In the genomic region with DNA sequence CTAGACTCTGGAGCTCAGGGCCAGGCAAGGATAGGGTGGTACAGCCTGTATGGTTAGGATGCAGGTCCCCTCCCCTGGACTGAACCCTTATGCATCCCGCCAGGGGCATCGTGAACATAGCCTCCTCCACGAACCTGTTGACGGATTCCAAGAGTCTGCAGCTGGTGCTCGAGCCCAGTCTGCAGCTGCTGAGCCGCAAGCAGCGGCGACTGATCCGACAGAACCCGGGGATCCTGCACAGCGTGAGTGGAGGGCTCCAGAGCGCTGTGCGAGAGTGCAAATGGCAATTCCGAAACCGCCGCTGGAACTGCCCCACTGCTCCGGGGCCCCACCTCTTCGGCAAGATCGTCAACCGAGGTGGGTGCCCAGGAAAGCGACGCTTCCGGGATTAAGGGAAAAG, we compare ENCODE assay signal across 10 mouse cellular contexts. TPM values are rescaled to one million over a fixed set of nuclear protein-coding genes. Genes with fewer than 3 reads are reported as not detected.
DNase-seq lines count a peak whose midpoint lies in the region; ATAC-seq and TF ChIP-seq lines count a peak whose summit lies in the region.
"Had no signal": no experiment of that assay in that cellular context is flagged by ENCODE, and none has a peak within 500 bp of the region (broad histone marks: within the 10 kb centered on the region; RNA-seq: fewer than 3 reads in every experiment).

No protein-coding gene starts in this region.

- H3ac ChIP-seq in C2C12 (ENCODE audit: control insufficient read depth, insufficient read length, low read depth), result peak overlapping the region; percentile 6

- H3K4me1 ChIP-seq in heart, embryonic 11.5 days (ENCODE audit: control insufficient read depth, insufficient read depth, low read length), result peaks cover 11% of the 10 kb centered on the region
- peaks cover 3% of the 10 kb centered on the region; the same call in 1 of the 2 replicates for H3K4me1 ChIP-seq in embryonic fibroblast, embryonic 13.5 days (ENCODE audit: control insufficient read depth, insufficient read depth, low read length)
- H3K4me1 ChIP-seq in midbrain, embryonic 10.5 days, result peaks cover 63% of the 10 kb centered on the region

- peaks cover 91% of the 10 kb centered on the region for H3K27me3 ChIP-seq in heart, embryonic 11.5 days (ENCODE audit: control insufficient read depth, insufficient read depth, low read length)
- H3K27me3 ChIP-seq in C2C12 (ENCODE audit: control insufficient read depth, insufficient read depth, insufficient read length), result peaks cover 48% of the 10 kb centered on the region
- H3K27me3 ChIP-seq in midbrain, embryonic 10.5 days (ENCODE audit: low read depth, poor library complexity, severe bottlenecking), result peaks cover 99% of the 10 kb centered on the region

- H3K4me3 ChIP-seq in heart, embryonic 11.5 days (ENCODE audit: low read depth, low read length), result peak overlapping the region; percentile 31
- no peak overlapping the region for H3K4me3 ChIP-seq in C2C12 (ENCODE audit: insufficient read depth, poor library complexity, severe bottlenecking)
- peak overlapping the region; percentile 8; the same call in 1 of the 2 replicates for H3K4me3 ChIP-seq in embryonic fibroblast, embryonic 13.5 days (ENCODE audit: insufficient read depth, low read length)
- H3K4me3 ChIP-seq in midbrain, embryonic 10.5 days, result peak overlapping the region; percentile 47

- no peak for TF ChIP-seq POLR2A in embryonic fibroblast, embryonic 13.5 days (IDR thresholded peaks at IDR 0.05; ENCODE audit: low read depth, low read length)

- TF ChIP-seq CTCF in C2C12 (IDR thresholded peaks at IDR 0.05; ENCODE audit: control insufficient read depth, insufficient read depth, insufficient read length), result no peak
- TF ChIP-seq CTCF in embryonic fibroblast, embryonic 13.5 days (IDR thresholded peaks at IDR 0.05; ENCODE audit: borderline replicate concordance, insufficient read depth, low read length), result no peak

- H3K27ac ChIP-seq in heart, embryonic 11.5 days (ENCODE audit: low read depth, low read length), result no peak overlapping the region
- H3K27ac ChIP-seq in embryonic fibroblast, embryonic 13.5 days (ENCODE audit: insufficient read depth, low read length), result no peak overlapping the region
- peak overlapping the region; percentile 77 for H3K27ac ChIP-seq in midbrain, embryonic 10.5 days (replicated peaks)

- DNase-seq in heart, adult 8-10 months (ENCODE audit: low spot score), result no peak
- no peak for DNase-seq in midbrain, embryonic 10.5 days (ENCODE audit: low spot score)
- no peak for DNase-seq in frontal cortex, adult 2 months (ENCODE audit: extremely low spot score in 1 of 2, low spot score in 1 of 2)
- no peak for DNase-seq in thymus, postnatal 10 days (ENCODE audit: low spot score in 2 of 2)

- no peaks in the 10 kb centered on the region for H3K79me2 ChIP-seq in C2C12 (ENCODE audit: control insufficient read depth, insufficient read depth)

- no peak overlapping the region for H3K9ac ChIP-seq in heart, embryonic 11.5 days (ENCODE audit: low read depth, low read length)

- H3K9me3 ChIP-seq in heart, embryonic 11.5 days (replicated peaks; ENCODE audit: control insufficient read depth, low read length), result no peaks in the 10 kb centered on the region
- H3K9me3 ChIP-seq in midbrain, embryonic 10.5 days (replicated peaks), result no peaks in the 10 kb centered on the region

- H3K4me2 ChIP-seq in heart, embryonic 11.5 days, result peak overlapping the region; percentile 51

- no peaks in the 10 kb centered on the region for H3K36me3 ChIP-seq in heart, embryonic 11.5 days (ENCODE audit: control insufficient read depth, insufficient read depth, low read length)
- no peaks in the 10 kb centered on the region for H3K36me3 ChIP-seq in C2C12 (ENCODE audit: control insufficient read depth, insufficient read depth)
- H3K36me3 ChIP-seq in midbrain, embryonic 10.5 days, result no peaks in the 10 kb centered on the region
- H3K36me3 ChIP-seq: G1E had no signal

- H3K79me3 ChIP-seq in C2C12 (ENCODE audit: low read depth), result no peaks in the 10 kb centered on the region

- no peak for ATAC-seq in heart, embryonic 11.5 days (replicated peaks; ENCODE audit: insufficient number of reproducible peaks, low FRiP score, low TSS enrichment)
- no peak for ATAC-seq in megakaryocyte progenitor cell, adult 5-6 weeks (replicated peaks; ENCODE audit: poor library complexity)

- WGBS in heart, embryonic 11.5 days (ENCODE audit: insufficient replicate concordance), result under 1% methylated on average over 23 of the region's 23 CpGs
- under 1% methylated on average over 23 of the region's 23 CpGs for WGBS in midbrain, embryonic 10.5 days

TF ChIP-seq in C2C12, 6 proteins besides CTCF, POLR2A, EP300 and RAD21:
- no peak for TF ChIP-seq MYOG (IDR thresholded peaks at IDR 0.05; ENCODE audit: control insufficient read depth, extremely low read depth, insufficient read length)
- no peak for TF ChIP-seq FOSL1 (IDR thresholded peaks at IDR 0.05; ENCODE audit: insufficient read depth, low read length, poor library complexity, severe bottlenecking)
- no peak for TF ChIP-seq MAX (IDR thresholded peaks at IDR 0.05)
- no peak for TF ChIP-seq CEBPB (IDR thresholded peaks at IDR 0.05; ENCODE audit: low read depth)
- no peak for TF ChIP-seq USF1 (IDR thresholded peaks at IDR 0.05; ENCODE audit: low read depth)
- no peak for TF ChIP-seq MYOD1 (IDR thresholded peaks at IDR 0.05; ENCODE audit: control insufficient read depth, insufficient read length, low read depth)

RNA-seq across cellular contexts. Expression of gene Wnt1, which starts 1.1 kb away (rescaled TPM):
- not detected in 2 replicates for polyA plus RNA-seq in heart, embryonic 11.5 days (2014; fragmentation: Nextera tagmentation; extraction: Ambion mirVana)
- not detected for total RNA-seq in heart, adult 8-10 months (2022)
- 0.09 TPM for polyA plus RNA-seq in C2C12 (2012; fragmentation: generic; extraction: Trizol)
- not detected in 2 replicates for polyA plus RNA-seq in embryonic fibroblast, embryonic 13.5 days (2011; ENCODE audit: insufficient read length, low read depth, missing spikeins)
- 22.0 and 24.0 TPM in 2 replicates for polyA plus RNA-seq in midbrain, embryonic 10.5 days (2016; fragmentation: Nextera tagmentation; extraction: Ambion mirVana)
- 0.10 and 0.25 TPM in 2 replicates for polyA plus RNA-seq in frontal cortex, adult 2 months (2012; rRNA removed)
- not detected in 2 replicates for total RNA-seq in megakaryocyte progenitor cell, adult 5-6 weeks (2015)
- not detected in 2 replicates for total RNA-seq in megakaryocyte progenitor cell, adult 5-6 weeks (2017)
- total RNA-seq: G1E; left cerebral cortex, postnatal 14 days had no signal
- polyA plus RNA-seq: G1E had no signal

RNA-seq across cellular contexts. Expression of gene Wnt10b, which starts 12.8 kb away (rescaled TPM):
- not detected in 2 replicates for polyA plus RNA-seq in heart, embryonic 11.5 days (2014; fragmentation: Nextera tagmentation; extraction: Ambion mirVana)
- total RNA-seq in heart, adult 8-10 months (2022), result under 1 TPM in 3 of 4 experiments, not detected in 1; 0.16 to 0.44 (median 0.26) TPM
- polyA plus RNA-seq in C2C12 (2012; fragmentation: generic; extraction: Trizol), result 14.5 TPM
- 1.9 and 5.8 TPM in 2 replicates for polyA plus RNA-seq in embryonic fibroblast, embryonic 13.5 days (2011; ENCODE audit: insufficient read length, low read depth, missing spikeins)
- 0.14 and 0.24 TPM in 2 replicates for polyA plus RNA-seq in midbrain, embryonic 10.5 days (2016; fragmentation: Nextera tagmentation; extraction: Ambion mirVana)
- 6.3 and 6.8 TPM in 2 replicates for polyA plus RNA-seq in frontal cortex, adult 2 months (2012; rRNA removed)
- total RNA-seq in megakaryocyte progenitor cell, adult 5-6 weeks (2015), result 0.22 TPM in 1 of 2 replicates, not detected in the other
- total RNA-seq in megakaryocyte progenitor cell, adult 5-6 weeks (2017), result 0.54 TPM in 1 of 2 replicates, not detected in the other

RNA-seq across cellular contexts. Expression of gene Ddn, which starts 18.5 kb away (rescaled TPM):
- polyA plus RNA-seq in heart, embryonic 11.5 days (2014; fragmentation: Nextera tagmentation; extraction: Ambion mirVana), result 0.11 and 0.25 TPM in 2 replicates
- under 1 TPM; 0.63 to 0.84 (median 0.72) TPM for total RNA-seq in heart, adult 8-10 months (2022)
- 0.11 TPM for polyA plus RNA-seq in C2C12 (2012; fragmentation: generic; extraction: Trizol)
- polyA plus RNA-seq in embryonic fibroblast, embryonic 13.5 days (2011; ENCODE audit: insufficient read length, low read depth, missing spikeins), result not detected in 2 replicates
- polyA plus RNA-seq in midbrain, embryonic 10.5 days (2016; fragmentation: Nextera tagmentation; extraction: Ambion mirVana), result 0.54 and 0.82 TPM in 2 replicates
- polyA plus RNA-seq in frontal cortex, adult 2 months (2012; rRNA removed), result 764 and 849 TPM in 2 replicates
- not detected in 2 replicates for total RNA-seq in megakaryocyte progenitor cell, adult 5-6 weeks (2015)
- under 0.01 and 0.10 TPM in 2 replicates for total RNA-seq in megakaryocyte progenitor cell, adult 5-6 weeks (2017)

RNA-seq across cellular contexts. Expression of gene Arf3, which starts 27.7 kb away (rescaled TPM):
- polyA plus RNA-seq in heart, embryonic 11.5 days (2014; fragmentation: Nextera tagmentation; extraction: Ambion mirVana), result 22.8 and 30.7 TPM in 2 replicates
- 10 to 100 TPM; 18.0 to 20.9 (median 19.1) TPM for total RNA-seq in heart, adult 8-10 months (2022)
- polyA plus RNA-seq in C2C12 (2012; fragmentation: generic; extraction: Trizol), result 126 TPM
- polyA plus RNA-seq in embryonic fibroblast, embryonic 13.5 days (2011; ENCODE audit: insufficient read length, low read depth, missing spikeins), result 91.3 and 112 TPM in 2 replicates
- polyA plus RNA-seq in midbrain, embryonic 10.5 days (2016; fragmentation: Nextera tagmentation; extraction: Ambion mirVana), result 41.2 and 43.2 TPM in 2 replicates
- 678 and 795 TPM in 2 replicates for polyA plus RNA-seq in frontal cortex, adult 2 months (2012; rRNA removed)
- 32.3 and 35.2 TPM in 2 replicates for total RNA-seq in megakaryocyte progenitor cell, adult 5-6 weeks (2015)
- 32.2 and 36.9 TPM in 2 replicates for total RNA-seq in megakaryocyte progenitor cell, adult 5-6 weeks (2017)

RNA-seq across cellular contexts. Expression of gene Prkag1, which starts 40.6 kb away (rescaled TPM):
- polyA plus RNA-seq in heart, embryonic 11.5 days (2014; fragmentation: Nextera tagmentation; extraction: Ambion mirVana), result 72.1 and 74.7 TPM in 2 replicates
- total RNA-seq in heart, adult 8-10 months (2022), result 100 to 1,000 TPM in 2 of 4 experiments, 10 to 100 TPM in 2; 96.7 to 129 (median 109) TPM
- 132 TPM for polyA plus RNA-seq in C2C12 (2012; fragmentation: generic; extraction: Trizol)
- polyA plus RNA-seq in embryonic fibroblast, embryonic 13.5 days (2011; ENCODE audit: insufficient read length, low read depth, missing spikeins), result 94.2 and 101 TPM in 2 replicates
- 90.4 and 94.9 TPM in 2 replicates for polyA plus RNA-seq in midbrain, embryonic 10.5 days (2016; fragmentation: Nextera tagmentation; extraction: Ambion mirVana)
- polyA plus RNA-seq in frontal cortex, adult 2 months (2012; rRNA removed), result 67.8 and 74.0 TPM in 2 replicates
- 38.4 and 50.6 TPM in 2 replicates for total RNA-seq in megakaryocyte progenitor cell, adult 5-6 weeks (2015)
- total RNA-seq in megakaryocyte progenitor cell, adult 5-6 weeks (2017), result 97.3 and 105 TPM in 2 replicates

Comparison
In these comparisons a context has a peak if more than half of its experiments do, and no peak if none do; other contexts are left out.
1. RNA of gene Wnt1, which starts 1.1 kb away (polyA plus RNA-seq): 22.0 to 24.0 TPM in midbrain, embryonic 10.5 days; 0.10 to 0.25 TPM in frontal cortex, adult 2 months, 0.09 TPM in C2C12 (single experiment), not detected in heart, embryonic 11.5 days and not detected in embryonic fibroblast, embryonic 13.5 days; every median in the first group is over 10 times any median in the second.
2. RNA of gene Ddn, which starts 18.5 kb away (polyA plus RNA-seq): 764 to 849 TPM in frontal cortex, adult 2 months; 0.54 to 0.82 TPM in midbrain, embryonic 10.5 days, 0.11 to 0.25 TPM in heart, embryonic 11.5 days, 0.11 TPM in C2C12 (single experiment) and not detected in embryonic fibroblast, embryonic 13.5 days; every median in the first group is over 100 times any median in the second.